Mouse (Mus musculus) cerebellum, adult 9-11 months (tissue): ENCODE data around the gene Adora1.
A peak's percentile ranks its signal among the peaks of the same experiment; 100 is the strongest.
"Not testable (repeated sequence)": the region's sequence is repeated elsewhere in the genome, so short reads cannot be mapped to it uniquely, and the experiment has no call there.

Experiments used
- DNase-seq: peaks from one replicate; pipeline ENCODE4 v3.0.0; 2022

The Adora1 gene

GRCm38 (mm10) chr1:134235391-134235921 lies at the start of gene Adora1:
Adora1 (minus strand) TSS chr1:134235431.
- DNase-seq = peak; percentile 72

GRCm38 (mm10) chr1:134283108-134283507 lies 47.9 kb upstream of the Adora1 start:
- no peak for DNase-seq

GRCm38 (mm10) chr1:134282342-134282741 lies 47.1 kb upstream of the Adora1 start:
- no peak for DNase-seq

GRCm38 (mm10) chr1:134281563-134281962 lies 46.3 kb upstream of the Adora1 start:
- DNase-seq = no peak

GRCm38 (mm10) chr1:134280174-134280573 lies 44.9 kb upstream of the Adora1 start:
- no peak for DNase-seq

GRCm38 (mm10) chr1:134276823-134277222 lies 41.6 kb upstream of the Adora1 start:
- DNase-seq = no peak

- DNase-seq = peak; percentile 92
These were observed 40.6 kb upstream of the Adora1 start for GRCm38 (mm10) chr1:134275616-134276464.

GRCm38 (mm10) chr1:134274483-134274920 lies 39.3 kb upstream of the Adora1 start:
- DNase-seq = peak; percentile 92

GRCm38 (mm10) chr1:134273493-134274395 lies 38.5 kb upstream of the Adora1 start:
- DNase-seq = peak; percentile 88

- peak; percentile 58 for DNase-seq
These were observed 37.6 kb upstream of the Adora1 start for GRCm38 (mm10) chr1:134272754-134273250.

GRCm38 (mm10) chr1:134270026-134270425 lies 34.8 kb upstream of the Adora1 start:
- DNase-seq = no peak

GRCm38 (mm10) chr1:134265797-134266196 lies 30.6 kb upstream of the Adora1 start:
- no peak for DNase-seq

GRCm38 (mm10) chr1:134264341-134264740 lies 29.1 kb upstream of the Adora1 start:
- no peak for DNase-seq

GRCm38 (mm10) chr1:134249681-134250080 lies 14.4 kb upstream of the Adora1 start:
- not testable (repeated sequence) for DNase-seq

GRCm38 (mm10) chr1:134246590-134246989 lies 11.4 kb upstream of the Adora1 start:
- DNase-seq = no peak

- peak; percentile 61 for DNase-seq
These were observed 9.9 kb upstream of the Adora1 start for GRCm38 (mm10) chr1:134245004-134245717.

- DNase-seq = peak; percentile 93
These were observed 9.0 kb upstream of the Adora1 start for GRCm38 (mm10) chr1:134243948-134244914.

- peak; percentile 41 for DNase-seq
These were observed 8.3 kb upstream of the Adora1 start for GRCm38 (mm10) chr1:134243505-134243904.

GRCm38 (mm10) chr1:134242286-134242685 lies 7.1 kb upstream of the Adora1 start:
- DNase-seq = peak; percentile 14

- no peak for DNase-seq
These were observed 6.1 kb upstream of the Adora1 start for GRCm38 (mm10) chr1:134241298-134241697.

- DNase-seq = no peak
These were observed 5.5 kb upstream of the Adora1 start for GRCm38 (mm10) chr1:134240701-134241100.
